Mouse (Mus musculus): ENCODE measurements at regions not wholly inside any gene's neighbourhood (a gene's known extent, or its start where the extent isn't known, plus 50 kb on each side); places are given as distances from the start of the nearest gene placed in this dataset.
A peak's percentile ranks its signal among the peaks of the same experiment; 100 is the strongest.

- TF ChIP-seq POLR2A (IDR thresholded peaks at IDR 0.05; ENCODE audit: borderline replicate concordance, extremely low read depth, insufficient read depth, insufficient read length, poor library complexity, severe bottlenecking): no peak
- TF ChIP-seq CTCF (IDR thresholded peaks at IDR 0.05; ENCODE audit: borderline replicate concordance, extremely low read depth, insufficient read depth, insufficient read length): no peak
- peak; percentile 51 for DNase-seq (ENCODE audit: low read depth)
Observed at GRCm38 (mm10) chr5:100976736-100977135, 131.2 kb downstream of the Gpat3 start.

GRCm38 (mm10) chr5:100951210-100951609 lies 105.7 kb downstream of the Gpat3 start:
- TF ChIP-seq CTCF (IDR thresholded peaks at IDR 0.05; ENCODE audit: borderline replicate concordance, extremely low read depth, insufficient read depth, insufficient read length) (no peak), POLR2A (IDR thresholded peaks at IDR 0.05; ENCODE audit: borderline replicate concordance, extremely low read depth, insufficient read depth, insufficient read length, poor library complexity, severe bottlenecking) (no peak)
- DNase-seq (ENCODE audit: low read depth): no peak

All from brain, embryonic 14.5 days (tissue).